ENCODE assay signal across 11 mouse cellular contexts in the genomic region with DNA sequence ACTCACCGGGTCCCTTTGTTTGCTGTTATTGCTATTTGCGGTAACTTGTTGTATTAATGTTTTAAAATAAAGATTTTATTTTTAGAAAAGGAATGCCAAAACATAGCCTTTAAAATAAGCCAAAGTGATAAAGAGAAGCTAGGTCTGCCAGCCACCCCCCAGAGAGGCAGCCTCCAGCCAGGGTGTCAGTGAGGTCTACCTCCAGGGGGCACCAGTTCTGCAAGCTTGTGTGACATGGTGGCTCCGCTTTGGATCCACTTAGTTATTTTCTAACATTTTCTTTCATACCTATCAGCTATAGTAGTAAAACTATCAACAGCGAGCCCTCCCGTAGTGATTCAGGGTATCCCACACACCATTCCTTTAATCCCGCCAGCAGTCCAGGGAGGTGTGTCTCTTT. TPM values are rescaled to one million over a fixed set of nuclear protein-coding genes. Genes with fewer than 3 reads are reported as not detected.
DNase-seq lines count a peak whose midpoint lies in the region; ATAC-seq and TF ChIP-seq lines count a peak whose summit lies in the region.
"Had no signal": no experiment of that assay in that cellular context is flagged by ENCODE, and none has a peak within 500 bp of the region (broad histone marks: within the 10 kb centered on the region; RNA-seq: fewer than 3 reads in every experiment).

No protein-coding gene starts in this region.

- no peaks in the 10 kb centered on the region for H3K79me2 ChIP-seq in MEL (ENCODE audit: control insufficient read depth, insufficient read depth, low read length, poor library complexity)

- intact Hi-C loops in heart, postnatal 36 days (cut with DNase I) = no loop called here

- H3K4me1 ChIP-seq in lung, embryonic 14.5 days (ENCODE audit: insufficient read depth) = peaks cover 3% of the 10 kb centered on the region; the same call in 1 of the 2 replicates
- no peaks in the 10 kb centered on the region for H3K4me1 ChIP-seq in MEL (ENCODE audit: control insufficient read depth in 1 of 2, insufficient read depth in 2 of 2, low read length in 2 of 2)

- no peak overlapping the region for H3K27ac ChIP-seq in lung, embryonic 14.5 days (ENCODE audit: low read depth)
- H3K27ac ChIP-seq in MEL (ENCODE audit: control insufficient read depth, low read depth, low read length) = no peak overlapping the region
- H3K27ac ChIP-seq: heart, embryonic 10.5 days; macrophage had no signal

- no peak for TF ChIP-seq POLR2A in MEL (IDR thresholded peaks at IDR 0.05; ENCODE audit: control insufficient read depth in 1 of 2, insufficient read depth in 1 of 2, low read depth in 1 of 2, low read length in 2 of 2, poor library complexity in 1 of 2)

- no peak overlapping the region for H3K9ac ChIP-seq in lung, embryonic 14.5 days
- H3K9ac ChIP-seq in MEL (ENCODE audit: control insufficient read depth, low read depth, low read length, poor library complexity, severe bottlenecking) = no peak overlapping the region

- TF ChIP-seq RAD21 in MEL (IDR thresholded peaks at IDR 0.05; ENCODE audit: low read depth, low read length) = peak; percentile 32

- peak; percentile 35 for DNase-seq in heart, postnatal 4 days
- no peak for DNase-seq in heart, adult 11 months
- DNase-seq in lung, embryonic 14.5 days = peak; percentile 38
- DNase-seq in lung, postnatal 4 days = no peak
- DNase-seq in MEL (ENCODE audit: low read depth, low spot score) = peak; percentile 23
- DNase-seq in lung, postnatal 10 days = peak; percentile 46
- no peak for DNase-seq in heart, postnatal 36 days

- 85% methylated on average over 6 of the region's 6 CpGs for WGBS in lung, embryonic 14.5 days

- H3K9me3 ChIP-seq in lung, embryonic 14.5 days (ENCODE audit: low read depth, low read length) = no peaks in the 10 kb centered on the region
- H3K9me3 ChIP-seq in MEL (replicated peaks; ENCODE audit: insufficient read depth, low read length) = no peaks in the 10 kb centered on the region
- H3K9me3 ChIP-seq: G1E; heart, embryonic 10.5 days had no signal

- peak; percentile 50 for TF ChIP-seq CTCF in lung, embryonic 14.5 days (IDR thresholded peaks at IDR 0.05; ENCODE audit: low read depth)
- peak; percentile 12 to 62 (median 55); a peak in 5 of 6 replicates for TF ChIP-seq CTCF in MEL (IDR thresholded peaks at IDR 0.05 in 2 of 3, conservative IDR thresholded peaks at IDR 0.05 in 1 of 3; ENCODE audit: control insufficient read depth in 1 of 3, insufficient read depth in 1 of 3, low read depth in 2 of 3, low read length in 3 of 3, poor library complexity in 1 of 3, severe bottlenecking in 1 of 3)

- H3K4me3 ChIP-seq in lung, embryonic 14.5 days (ENCODE audit: low read depth, low read length) = no peak overlapping the region
- no peak overlapping the region for H3K4me3 ChIP-seq in MEL (ENCODE audit: control insufficient read depth in 1 of 2, insufficient read depth in 1 of 2, low read depth in 2 of 2, low read length in 2 of 2)
- H3K4me3 ChIP-seq: heart, embryonic 10.5 days; myocyte had no signal

- TF ChIP-seq EP300 in MEL (IDR thresholded peaks at IDR 0.05; ENCODE audit: low read depth in 1 of 2, low read length in 2 of 2) = no peak

- H3K4me2 ChIP-seq in lung, embryonic 14.5 days = no peak overlapping the region

- H3K27me3 ChIP-seq in lung, embryonic 14.5 days (ENCODE audit: insufficient read depth, low read length) = no peaks in the 10 kb centered on the region
- H3K27me3 ChIP-seq in MEL (ENCODE audit: control insufficient read depth in 1 of 2, insufficient read depth in 2 of 2, low read length in 2 of 2) = no peaks in the 10 kb centered on the region

- no peak for ATAC-seq in lung, embryonic 14.5 days (ENCODE audit: insufficient read depth)

- H3K36me3 ChIP-seq in lung, embryonic 14.5 days (ENCODE audit: insufficient read depth) = no peaks in the 10 kb centered on the region
- H3K36me3 ChIP-seq in MEL (ENCODE audit: control insufficient read depth in 1 of 2, insufficient read depth in 2 of 2, low read length in 2 of 2) = no peaks in the 10 kb centered on the region
- H3K36me3 ChIP-seq: G1E; heart, embryonic 10.5 days had no signal

TF ChIP-seq in MEL, 35 proteins besides CTCF, POLR2A, EP300 and RAD21:
- TF ChIP-seq MXI1 (IDR thresholded peaks at IDR 0.05; ENCODE audit: low read depth, low read length) (no peak), GATA1 (IDR thresholded peaks at IDR 0.05; ENCODE audit: low read depth, low read length) (no peak), TAL1 (IDR thresholded peaks at IDR 0.05; ENCODE audit: low read length) (no peak), BHLHE40 (IDR thresholded peaks at IDR 0.05; ENCODE audit: borderline replicate concordance, low read depth, low read length) (no peak), ZC3H11A (IDR thresholded peaks at IDR 0.05; ENCODE audit: low read depth, low read length) (peak; percentile 27; the same call in 1 of the 2 replicates), SMC3 (IDR thresholded peaks at IDR 0.05; ENCODE audit: low read depth, low read length) (peak; percentile 45), MAZ (IDR thresholded peaks at IDR 0.05; ENCODE audit: low read depth, low read length) (no peak), HCFC1 (IDR thresholded peaks at IDR 0.05; ENCODE audit: low read depth, low read length) (no peak)

RNA-seq across cellular contexts. Expression of gene Glis1, which starts 14.1 kb away (rescaled TPM):
- total RNA-seq in heart, postnatal 4 days (2021) = under 1 TPM; 0.26 to 0.79 TPM
- polyA plus RNA-seq in lung, embryonic 14.5 days (2014; fragmentation: Nextera tagmentation; extraction: Ambion mirVana) = 2.9 and 3.0 TPM in 2 replicates
- total RNA-seq in MEL (2012; rRNA removed) = 0.46 TPM in 1 of 2 replicates, not detected in the other
- under 1 TPM in 1 of 2 experiments, not detected in 1; 0.93 TPM for polyA plus RNA-seq in MEL (2012; ENCODE audit: insufficient read depth in 1 of 2, insufficient read length in 2 of 2, low read depth in 1 of 2, low replicate concordance in 2 of 2, missing spikeins in 1 of 2)
- total RNA-seq in heart, postnatal 36 days (2021) = under 1 TPM in 1 of 2 experiments, not detected in 1; 0.28 TPM
- polyA plus RNA-seq: macrophage had no signal

Comparison
In these comparisons a context has a peak if more than half of its experiments do, and no peak if none do; other contexts are left out.
1. DNase-seq: peak in heart, postnatal 4 days (single experiment), lung, embryonic 14.5 days (single experiment), MEL (single experiment) and lung, postnatal 10 days (single experiment); none in heart, adult 11 months (single experiment), lung, postnatal 4 days (0 of 2) and heart, postnatal 36 days (0 of 2).